Mouse (Mus musculus) brain, embryonic 14.5 days (tissue): ENCODE data around the gene Irs1. TPM values are rescaled to one million over a fixed set of nuclear protein-coding genes. Genes with fewer than 3 reads are reported as not detected.

Experiments
- DNase-seq: peaks from one replicate; pipeline ENCODE4 v3.0.0-alpha.2; 2011; ENCODE audit warnings: low read depth
- CTCF ChIP-seq: fragments of 200-500 bp; IDR thresholded peaks from 2 replicates; pipeline ENCODE4 v1.5.1; 2012; ENCODE audit warnings: inconsistent platforms, mild to moderate bottlenecking, moderate library complexity, borderline replicate concordance; ENCODE audit not compliant: insufficient read depth, insufficient read length; ENCODE audit errors: extremely low read depth
- POLR2A ChIP-seq: fragments of 200-500 bp; IDR thresholded peaks from 2 replicates; pipeline ENCODE4 v1.6.1; 2012; ENCODE audit warnings: mild to moderate bottlenecking, inconsistent platforms, borderline replicate concordance; ENCODE audit not compliant: poor library complexity, insufficient read depth, insufficient read length, severe bottlenecking; ENCODE audit errors: extremely low read depth
- polyA plus RNA-seq: library from polyadenylated mRNA; depleted of rRNA; stranded (reverse); fragments of >200 nt; gene quantifications from 2 replicates; pipeline ENCODE4 v1.2.3, GENCODE M21; 2012

Irs1 gene
- polyA plus RNA-seq, 1 experiment: 17.6 TPM

DNA sequence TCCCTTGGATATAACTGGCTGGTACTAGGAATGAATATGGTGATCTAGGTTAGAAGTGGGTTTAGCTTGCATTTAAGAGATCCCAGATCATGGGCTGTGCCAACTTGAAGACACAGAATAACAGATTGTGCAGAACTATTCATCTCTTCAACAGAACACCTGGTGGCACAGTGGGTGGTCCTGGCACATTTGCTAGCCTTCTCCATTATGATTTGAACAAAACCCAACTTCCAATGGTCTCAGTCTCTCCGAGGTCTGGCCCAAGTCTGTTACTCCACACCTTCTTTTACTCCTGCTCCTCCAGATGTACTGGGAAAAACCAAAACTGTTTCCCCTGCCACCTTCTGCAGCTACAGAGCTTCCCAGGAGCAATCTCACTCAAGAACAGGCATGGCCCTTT, 28.9 kb downstream of the Irs1 start:
- TF ChIP-seq POLR2A (no peak), CTCF (no peak)
- peak; percentile 72 for DNase-seq

DNA sequence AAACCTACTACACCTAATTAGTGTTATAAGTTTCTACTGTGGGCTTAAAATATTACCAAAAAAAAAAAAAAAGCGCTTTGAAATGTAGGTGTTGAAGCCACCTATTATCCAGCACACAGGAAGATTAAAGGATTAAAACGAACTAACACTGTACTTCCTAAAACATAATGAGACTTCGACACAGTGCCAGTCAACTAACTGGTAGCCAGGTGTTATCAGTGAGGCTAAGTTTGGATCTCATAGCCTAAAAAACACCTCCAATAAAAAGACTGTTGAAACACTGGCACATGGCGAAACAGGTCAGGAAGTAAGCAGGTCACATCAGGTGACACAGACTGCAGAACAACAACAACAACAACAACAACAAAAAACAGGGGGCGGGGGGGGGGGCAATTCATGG, 29.6 kb downstream of the Irs1 start:
- peak; percentile 45 for DNase-seq

DNA sequence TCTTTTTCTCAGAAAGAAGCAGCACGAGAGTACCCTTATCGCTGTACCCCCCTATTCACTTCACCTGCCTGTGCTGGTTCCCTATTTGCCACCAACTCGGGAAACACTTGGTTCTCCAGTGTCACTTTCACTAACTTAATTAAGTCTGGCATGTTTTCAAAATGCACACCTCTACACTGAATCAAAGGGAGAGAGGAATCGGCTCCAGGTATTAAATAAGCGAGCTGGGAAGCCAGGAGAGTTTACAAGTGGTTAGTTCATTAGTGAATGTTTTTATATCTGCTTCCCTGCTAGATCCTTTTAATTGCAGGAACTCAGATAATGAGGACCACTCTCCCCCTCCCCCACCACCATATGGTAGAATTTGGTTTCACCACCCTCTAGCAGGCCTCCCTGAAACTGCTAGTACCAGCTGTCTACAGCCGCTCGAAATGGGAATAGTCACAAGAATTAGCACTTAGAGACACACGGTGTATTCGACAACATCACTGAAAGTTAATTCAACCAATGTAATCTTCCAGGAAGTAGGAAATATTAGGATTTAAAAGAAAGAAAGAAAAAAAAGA, 30.1 kb downstream of the Irs1 start:
- peak; percentile 95 for DNase-seq
- TF ChIP-seq POLR2A: no peak
- TF ChIP-seq CTCF: no peak

More for the DNA sequence above, 29.6 kb downstream of the Irs1 start:
- TF ChIP-seq CTCF (no peak), POLR2A (no peak)

- DNase-seq: peak; percentile 59
- TF ChIP-seq POLR2A (no peak), CTCF (no peak)
Observed at GRCm38 (mm10) chr1:82260055-82260454, 31.2 kb downstream of the Irs1 start.

GRCm38 (mm10) chr1:82258331-82258730, 32.9 kb downstream of the Irs1 start:
- TF ChIP-seq POLR2A: no peak
- no peak for TF ChIP-seq CTCF
- DNase-seq: no peak

- peak; percentile 53 for DNase-seq
- TF ChIP-seq POLR2A (no peak), CTCF (no peak)
Observed at GRCm38 (mm10) chr1:82257457-82257856, 33.8 kb downstream of the Irs1 start.

DNA sequence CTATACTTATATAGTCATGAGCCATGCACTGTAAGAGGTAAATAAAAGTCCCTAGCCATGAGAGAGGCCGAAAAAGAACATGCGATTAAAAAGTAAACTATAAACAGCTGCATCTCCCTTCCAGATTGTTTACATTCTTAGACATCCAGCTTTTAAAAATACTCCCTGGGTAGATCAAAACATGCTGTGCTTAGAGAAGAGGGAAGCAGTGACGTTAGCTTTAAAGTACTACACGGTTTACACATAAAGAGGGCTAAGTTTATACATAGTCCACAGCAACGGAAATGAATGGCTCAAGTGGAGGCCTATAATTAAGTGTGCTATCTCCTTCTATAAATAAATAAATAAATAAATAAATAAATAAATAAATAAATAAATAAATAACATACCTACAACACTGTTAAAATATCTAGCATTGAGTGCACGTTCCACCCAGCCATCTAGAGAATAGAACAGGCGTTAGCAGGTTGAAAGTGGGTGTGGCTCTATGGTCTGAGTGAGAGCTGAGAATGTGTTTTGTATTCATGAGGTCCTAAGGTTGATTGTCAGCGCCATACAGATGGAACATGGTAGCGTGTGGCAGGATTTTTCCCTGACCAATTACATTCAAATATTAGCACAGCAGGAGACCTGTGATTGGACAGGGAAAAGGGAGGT, 37.3 kb downstream of the Irs1 start:
- TF ChIP-seq POLR2A (no peak), CTCF (no peak)

DNA sequence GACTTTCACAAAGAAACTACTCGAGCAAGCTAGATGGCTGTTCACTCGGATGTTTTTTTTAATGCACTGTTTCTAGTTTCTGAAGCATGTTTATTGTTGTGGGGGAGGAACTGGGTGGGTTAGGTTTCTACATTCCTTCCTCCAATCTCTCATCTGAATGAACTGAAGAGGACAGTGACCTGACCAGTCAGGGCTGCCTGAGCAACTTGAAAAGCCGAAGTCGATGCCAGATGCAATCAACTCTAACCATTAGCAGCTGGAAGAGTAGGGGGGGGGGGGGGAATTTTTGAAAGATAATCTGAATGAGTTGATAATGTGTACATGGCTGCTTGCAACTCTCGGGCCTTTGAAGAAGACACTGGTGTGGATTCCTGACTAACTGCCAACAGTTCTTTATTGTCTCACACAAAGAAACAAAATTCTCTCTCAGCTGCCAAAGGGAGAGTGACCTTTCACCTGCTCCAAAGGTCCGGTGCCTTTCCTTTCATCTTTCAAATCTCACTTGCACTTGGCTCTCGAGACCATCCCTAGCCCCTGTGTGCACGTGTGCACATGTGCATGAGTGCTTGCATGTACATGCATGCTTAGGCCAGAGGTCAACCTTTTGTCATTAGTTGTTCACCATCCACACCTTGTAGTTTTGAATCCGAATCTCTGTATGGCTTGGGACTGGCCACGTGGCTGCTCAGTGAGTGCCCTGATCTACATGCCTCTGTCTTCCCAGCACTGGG, 43.8 kb downstream of the Irs1 start:
- TF ChIP-seq CTCF: no peak
- TF ChIP-seq POLR2A: no peak
- DNase-seq: peak; percentile 40

More for the DNA sequence above, 37.3 kb downstream of the Irs1 start:
- peak; percentile 15 for DNase-seq

- TF ChIP-seq CTCF: no peak
- no peak for TF ChIP-seq POLR2A
- no peak for DNase-seq
Observed at GRCm38 (mm10) chr1:82245002-82245401, 46.2 kb downstream of the Irs1 start.

GRCm38 (mm10) chr1:82243260-82243825, 47.9 kb downstream of the Irs1 start:
- TF ChIP-seq POLR2A: no peak
- TF ChIP-seq CTCF: no peak
- DNase-seq: peak; percentile 77
